15 mouse cellular contexts compared by ENCODE assay signal in genomic region chr11:4737682-4738081, GRCm38 (mm10). TPM values are rescaled to one million over a fixed set of nuclear protein-coding genes. Genes with fewer than 3 reads are reported as not detected.
DNase-seq lines count a peak whose midpoint lies in the region; ATAC-seq and TF ChIP-seq lines count a peak whose summit lies in the region.
"Had no signal": no experiment of that assay in that cellular context is flagged by ENCODE, and none has a peak within 500 bp of the region (broad histone marks: within the 10 kb centered on the region; RNA-seq: fewer than 3 reads in every experiment).

No protein-coding gene starts in this region.

- no peaks in the 10 kb centered on the region for H3K4me1 ChIP-seq in forebrain, embryonic 14.5 days (ENCODE audit: control insufficient read depth, insufficient read depth, low read length)
- H3K4me1 ChIP-seq in forebrain, embryonic 10.5 days = peaks cover 26% of the 10 kb centered on the region
- peaks cover 26% of the 10 kb centered on the region for H3K4me1 ChIP-seq in midbrain, embryonic 13.5 days (replicated peaks)
- peaks cover 9% of the 10 kb centered on the region for H3K4me1 ChIP-seq in midbrain, embryonic 11.5 days (ENCODE audit: control insufficient read depth, insufficient read depth, low read length)
- no peaks in the 10 kb centered on the region for H3K4me1 ChIP-seq in forebrain, postnatal 0 days (ENCODE audit: insufficient read depth)
- H3K4me1 ChIP-seq in heart, embryonic 12.5 days (replicated peaks) = 0 out of 2 replicates have a peak, but pooled peaks cover 8% of the 10 kb centered on the region
- no peaks in the 10 kb centered on the region; the same call in 1 of the 2 replicates for H3K4me1 ChIP-seq in liver, embryonic 11.5 days (replicated peaks; ENCODE audit: control insufficient read depth, insufficient read depth, low read length)

- 0 out of 2 replicates have a peak, but pooled peaks cover 3% of the 10 kb centered on the region for H3K36me3 ChIP-seq in forebrain, embryonic 14.5 days (ENCODE audit: control insufficient read depth, insufficient read depth, low read length)
- peaks cover 5% of the 10 kb centered on the region; the same call in 1 of the 2 replicates for H3K36me3 ChIP-seq in forebrain, embryonic 10.5 days (replicated peaks)
- H3K36me3 ChIP-seq in midbrain, embryonic 13.5 days = peaks cover 12% of the 10 kb centered on the region; the same call in 1 of the 2 replicates
- no peaks in the 10 kb centered on the region for H3K36me3 ChIP-seq in midbrain, embryonic 11.5 days (ENCODE audit: control insufficient read depth, insufficient read depth, low read length)
- H3K36me3 ChIP-seq in forebrain, postnatal 0 days (ENCODE audit: insufficient read depth) = no peaks in the 10 kb centered on the region; the same call in 1 of the 2 replicates
- peaks cover 7% of the 10 kb centered on the region for H3K36me3 ChIP-seq in heart, embryonic 12.5 days
- H3K36me3 ChIP-seq in liver, embryonic 11.5 days (ENCODE audit: control insufficient read depth, insufficient read depth, low read length) = no peaks in the 10 kb centered on the region

- no peak overlapping the region for H3K4me2 ChIP-seq in forebrain, embryonic 14.5 days (ENCODE audit: low read length)
- H3K4me2 ChIP-seq in midbrain, embryonic 13.5 days (replicated peaks) = no peak overlapping the region
- H3K4me2 ChIP-seq in midbrain, embryonic 11.5 days = no peak overlapping the region
- no peak overlapping the region for H3K4me2 ChIP-seq in forebrain, postnatal 0 days (ENCODE audit: low read depth)
- no peak overlapping the region for H3K4me2 ChIP-seq in heart, embryonic 12.5 days
- H3K4me2 ChIP-seq in liver, embryonic 11.5 days = no peak overlapping the region
- H3K4me2 ChIP-seq: limb, embryonic 12.5 days had no signal

- no peak overlapping the region for H3K27ac ChIP-seq in forebrain, embryonic 14.5 days (ENCODE audit: low read depth, low read length)
- no peak overlapping the region for H3K27ac ChIP-seq in forebrain, embryonic 10.5 days
- H3K27ac ChIP-seq in midbrain, embryonic 13.5 days = no peak overlapping the region
- no peak overlapping the region for H3K27ac ChIP-seq in midbrain, embryonic 11.5 days (ENCODE audit: low read depth, low read length)
- no peak overlapping the region for H3K27ac ChIP-seq in forebrain, postnatal 0 days (ENCODE audit: low read depth, low read length)
- no peak overlapping the region for H3K27ac ChIP-seq in heart, embryonic 12.5 days (ENCODE audit: poor library complexity, severe bottlenecking)
- no peak overlapping the region for H3K27ac ChIP-seq in liver, embryonic 11.5 days (ENCODE audit: low read depth, low read length)
- H3K27ac ChIP-seq: heart, embryonic 10.5 days; limb, embryonic 12.5 days had no signal

- no peak for TF ChIP-seq CTCF in forebrain, postnatal 0 days (IDR thresholded peaks at IDR 0.05; ENCODE audit: low read depth)

- H3K4me3 ChIP-seq in forebrain, embryonic 14.5 days (ENCODE audit: low read depth, low read length) = no peak overlapping the region
- H3K4me3 ChIP-seq in forebrain, embryonic 10.5 days = no peak overlapping the region
- no peak overlapping the region for H3K4me3 ChIP-seq in midbrain, embryonic 13.5 days (replicated peaks)
- no peak overlapping the region for H3K4me3 ChIP-seq in midbrain, embryonic 11.5 days (ENCODE audit: low read depth, low read length)
- H3K4me3 ChIP-seq in forebrain, postnatal 0 days (ENCODE audit: low read depth, low read length) = no peak overlapping the region
- no peak overlapping the region for H3K4me3 ChIP-seq in heart, embryonic 12.5 days
- no peak overlapping the region for H3K4me3 ChIP-seq in liver, embryonic 11.5 days (ENCODE audit: low read depth, low read length)
- H3K4me3 ChIP-seq: heart, embryonic 10.5 days; limb, embryonic 12.5 days had no signal

- no peak overlapping the region for H3K9ac ChIP-seq in forebrain, embryonic 14.5 days (ENCODE audit: low read length)
- 0 out of 2 replicates have a peak overlapping the region, but pooled peaks have one; percentile 10 for H3K9ac ChIP-seq in midbrain, embryonic 13.5 days (replicated peaks)
- no peak overlapping the region for H3K9ac ChIP-seq in midbrain, embryonic 11.5 days (ENCODE audit: low read length)
- no peak overlapping the region for H3K9ac ChIP-seq in forebrain, postnatal 0 days
- H3K9ac ChIP-seq in heart, embryonic 12.5 days = no peak overlapping the region
- no peak overlapping the region for H3K9ac ChIP-seq in liver, embryonic 11.5 days (ENCODE audit: low read depth, low read length)
- H3K9ac ChIP-seq: limb, embryonic 12.5 days; liver, postnatal 0 days had no signal

- no peaks in the 10 kb centered on the region for H3K27me3 ChIP-seq in forebrain, embryonic 14.5 days (replicated peaks; ENCODE audit: control insufficient read depth, insufficient read depth, low read length)
- H3K27me3 ChIP-seq in forebrain, embryonic 10.5 days (ENCODE audit: poor library complexity, severe bottlenecking) = peaks cover 42% of the 10 kb centered on the region
- peaks cover 7% of the 10 kb centered on the region; the same call in 1 of the 2 replicates for H3K27me3 ChIP-seq in midbrain, embryonic 13.5 days
- H3K27me3 ChIP-seq in midbrain, embryonic 11.5 days (ENCODE audit: control insufficient read depth, insufficient read depth, low read length) = peaks cover 3% of the 10 kb centered on the region; the same call in 1 of the 2 replicates
- H3K27me3 ChIP-seq in forebrain, postnatal 0 days (ENCODE audit: insufficient read depth, low read length) = no peaks in the 10 kb centered on the region
- peaks cover 54% of the 10 kb centered on the region for H3K27me3 ChIP-seq in heart, embryonic 12.5 days (replicated peaks)
- peaks cover 5% of the 10 kb centered on the region; the same call in 1 of the 2 replicates for H3K27me3 ChIP-seq in liver, embryonic 11.5 days (replicated peaks; ENCODE audit: control insufficient read depth, insufficient read depth, low read length)

- H3K9me3 ChIP-seq in forebrain, embryonic 14.5 days (replicated peaks; ENCODE audit: control insufficient read depth, low read length) = no peaks in the 10 kb centered on the region
- H3K9me3 ChIP-seq in forebrain, embryonic 10.5 days = no peaks in the 10 kb centered on the region
- H3K9me3 ChIP-seq in midbrain, embryonic 13.5 days = no peaks in the 10 kb centered on the region
- no peaks in the 10 kb centered on the region for H3K9me3 ChIP-seq in midbrain, embryonic 11.5 days (ENCODE audit: control insufficient read depth, low read length)
- no peaks in the 10 kb centered on the region for H3K9me3 ChIP-seq in forebrain, postnatal 0 days (ENCODE audit: low read length)
- no peaks in the 10 kb centered on the region for H3K9me3 ChIP-seq in heart, embryonic 12.5 days (replicated peaks)
- H3K9me3 ChIP-seq in liver, embryonic 11.5 days (ENCODE audit: control insufficient read depth, low read length) = no peaks in the 10 kb centered on the region
- H3K9me3 ChIP-seq: heart, embryonic 10.5 days; limb, embryonic 12.5 days had no signal

- DNase-seq in forebrain, embryonic 14.5 days (ENCODE audit: low spot score) = peak; percentile 61
- no peak for DNase-seq in forebrain, embryonic 10.5 days (ENCODE audit: extremely low spot score, low spot score)
- no peak for DNase-seq in midbrain, embryonic 11.5 days (ENCODE audit: low spot score, missing footprints)
- peak; percentile 69 to 72 for DNase-seq in cerebellum, adult 18-20 months
- DNase-seq in forebrain, postnatal 0 days = peak; percentile 30
- no peak for DNase-seq in liver, embryonic 11.5 days (ENCODE audit: low spot score)
- DNase-seq: kidney, adult 9 months; liver, postnatal 0 days; right cerebral cortex, adult 18-20 months had no signal

- ATAC-seq in forebrain, embryonic 14.5 days = peak; percentile 34; the same call in 1 of the 2 replicates
- no peak for ATAC-seq in midbrain, embryonic 13.5 days
- ATAC-seq in midbrain, embryonic 11.5 days (ENCODE audit: low FRiP score) = no peak
- peak; percentile 23; the same call in 1 of the 2 replicates for ATAC-seq in forebrain, postnatal 0 days
- ATAC-seq in heart, embryonic 12.5 days (ENCODE audit: insufficient number of reproducible peaks, low FRiP score) = no peak
- ATAC-seq in liver, embryonic 11.5 days (replicated peaks; ENCODE audit: low FRiP score) = no peak
- ATAC-seq: liver, postnatal 0 days had no signal

- 56% methylated on average over 10 of the region's 10 CpGs for WGBS in forebrain, embryonic 14.5 days
- 82% methylated on average over 10 of the region's 10 CpGs for WGBS in forebrain, embryonic 10.5 days
- WGBS in midbrain, embryonic 13.5 days = 81% methylated on average over 10 of the region's 10 CpGs
- 86% methylated on average over 10 of the region's 10 CpGs for WGBS in midbrain, embryonic 11.5 days
- WGBS in forebrain, postnatal 0 days = 73% methylated on average over 10 of the region's 10 CpGs
- WGBS in heart, embryonic 12.5 days = 81% methylated on average over 10 of the region's 10 CpGs
- WGBS in liver, embryonic 11.5 days = 86% methylated on average over 10 of the region's 10 CpGs

RNA-seq across cellular contexts. Expression of gene Cabp7, which starts 8.9 kb away (rescaled TPM):
- 1.4 and 1.5 TPM in 2 replicates for polyA plus RNA-seq in forebrain, embryonic 14.5 days (2014; fragmentation: Nextera tagmentation; extraction: Ambion mirVana)
- polyA plus RNA-seq in forebrain, embryonic 10.5 days (2016; fragmentation: Nextera tagmentation; extraction: Ambion mirVana) = 0.15 TPM in 1 of 2 replicates, not detected in the other
- polyA plus RNA-seq in midbrain, embryonic 13.5 days (2015; fragmentation: Nextera tagmentation; extraction: Ambion mirVana) = 0.69 and 1.0 TPM in 2 replicates
- 0.15 and 0.33 TPM in 2 replicates for polyA plus RNA-seq in midbrain, embryonic 11.5 days (2014; fragmentation: Nextera tagmentation; extraction: Ambion mirVana)
- 5.3 and 5.5 TPM in 2 replicates for total RNA-seq in forebrain, postnatal 0 days (2014; rRNA removed)
- 1.3 and 1.6 TPM in 2 replicates for polyA plus RNA-seq in forebrain, postnatal 0 days (2015; fragmentation: Nextera tagmentation; extraction: Ambion mirVana)
- polyA plus RNA-seq in heart, embryonic 12.5 days (2016; fragmentation: Nextera tagmentation; extraction: Ambion mirVana) = 0.15 and 0.18 TPM in 2 replicates
- polyA plus RNA-seq in liver, embryonic 11.5 days (2014; fragmentation: Nextera tagmentation; extraction: Ambion mirVana) = 0.33 TPM in 1 of 2 replicates, not detected in the other
- total RNA-seq: hematopoietic stem cell, adult 5-6 weeks; megakaryocyte-erythroid progenitor cell, adult 5-6 weeks had no signal

RNA-seq across cellular contexts. Expression of gene Zmat5, which starts 33.2 kb away (rescaled TPM):
- polyA plus RNA-seq in forebrain, embryonic 14.5 days (2014; fragmentation: Nextera tagmentation; extraction: Ambion mirVana) = 77.3 and 92.4 TPM in 2 replicates
- polyA plus RNA-seq in forebrain, embryonic 10.5 days (2016; fragmentation: Nextera tagmentation; extraction: Ambion mirVana) = 76.8 and 79.6 TPM in 2 replicates
- polyA plus RNA-seq in midbrain, embryonic 13.5 days (2015; fragmentation: Nextera tagmentation; extraction: Ambion mirVana) = 66.9 and 72.9 TPM in 2 replicates
- 74.5 and 85.5 TPM in 2 replicates for polyA plus RNA-seq in midbrain, embryonic 11.5 days (2014; fragmentation: Nextera tagmentation; extraction: Ambion mirVana)
- total RNA-seq in forebrain, postnatal 0 days (2014; rRNA removed) = 20.6 and 29.5 TPM in 2 replicates
- 62.6 and 78.7 TPM in 2 replicates for polyA plus RNA-seq in forebrain, postnatal 0 days (2015; fragmentation: Nextera tagmentation; extraction: Ambion mirVana)
- 48.1 and 53.6 TPM in 2 replicates for polyA plus RNA-seq in heart, embryonic 12.5 days (2016; fragmentation: Nextera tagmentation; extraction: Ambion mirVana)
- polyA plus RNA-seq in liver, embryonic 11.5 days (2014; fragmentation: Nextera tagmentation; extraction: Ambion mirVana) = 45.1 and 54.6 TPM in 2 replicates

RNA-seq across cellular contexts. Expression of gene Uqcr10, which starts 33.5 kb away (rescaled TPM):
- 538 and 693 TPM in 2 replicates for polyA plus RNA-seq in forebrain, embryonic 14.5 days (2014; fragmentation: Nextera tagmentation; extraction: Ambion mirVana)
- polyA plus RNA-seq in forebrain, embryonic 10.5 days (2016; fragmentation: Nextera tagmentation; extraction: Ambion mirVana) = 648 and 652 TPM in 2 replicates
- 524 and 547 TPM in 2 replicates for polyA plus RNA-seq in midbrain, embryonic 13.5 days (2015; fragmentation: Nextera tagmentation; extraction: Ambion mirVana)
- polyA plus RNA-seq in midbrain, embryonic 11.5 days (2014; fragmentation: Nextera tagmentation; extraction: Ambion mirVana) = 547 and 572 TPM in 2 replicates
- 171 and 220 TPM in 2 replicates for total RNA-seq in forebrain, postnatal 0 days (2014; rRNA removed)
- 797 and 1,037 TPM in 2 replicates for polyA plus RNA-seq in forebrain, postnatal 0 days (2015; fragmentation: Nextera tagmentation; extraction: Ambion mirVana)
- 1,618 and 1,621 TPM in 2 replicates for polyA plus RNA-seq in heart, embryonic 12.5 days (2016; fragmentation: Nextera tagmentation; extraction: Ambion mirVana)
- 823 and 891 TPM in 2 replicates for polyA plus RNA-seq in liver, embryonic 11.5 days (2014; fragmentation: Nextera tagmentation; extraction: Ambion mirVana)

Comparison
In these comparisons a context has a peak if more than half of its experiments do, and no peak if none do; other contexts are left out.
1. DNase-seq: peak in forebrain, embryonic 14.5 days (single experiment), cerebellum, adult 18-20 months (2 of 2) and forebrain, postnatal 0 days (single experiment); none in forebrain, embryonic 10.5 days (single experiment), midbrain, embryonic 11.5 days (single experiment) and liver, embryonic 11.5 days (single experiment).
2. ATAC-seq: peak in forebrain, embryonic 14.5 days (single experiment) and forebrain, postnatal 0 days (single experiment); none in midbrain, embryonic 13.5 days (single experiment), midbrain, embryonic 11.5 days (single experiment), heart, embryonic 12.5 days (single experiment) and liver, embryonic 11.5 days (single experiment).